Mouse (Mus musculus) neural tube, embryonic 14.5 days (tissue): ENCODE data around the gene Gnat1. TPM values are rescaled to one million over a fixed set of nuclear protein-coding genes. Genes with fewer than 3 reads are reported as not detected.
A peak's percentile ranks its signal among the peaks of the same experiment; 100 is the strongest.
"Not testable (repeated sequence)": the region's sequence is repeated elsewhere in the genome, so short reads cannot be mapped to it uniquely, and the experiment has no call there.

Experiments
- ATAC-seq: fragments of 200-750 bp; cut with Nextera tagmentation; 2 replicates; pipeline ENCODE4 v1.8.0; 2017; ENCODE audit warnings: low read depth, mild to moderate bottlenecking, moderate TSS enrichment, moderate library complexity
- H3K27ac ChIP-seq: fragments of 300-500 bp; sonication (generic); 2 replicates; pipeline ENCODE4 v1.5.1; 2014; ENCODE audit warnings: low read depth, mild to moderate bottlenecking, control low read depth, low read length, moderate library complexity, mixed read lengths
- H3K27me3 ChIP-seq: fragments of 300-500 bp; sonication (generic); 2 replicates; pipeline ENCODE4 v1.6.1; 2014; ENCODE audit warnings: low read length; ENCODE audit not compliant: control insufficient read depth, insufficient read depth
- H3K36me3 ChIP-seq: fragments of 300-500 bp; sonication (generic); 2 replicates; pipeline ENCODE4 v1.6.1; 2014; ENCODE audit warnings: low read length, mixed read lengths; ENCODE audit not compliant: control insufficient read depth, insufficient read depth
- H3K4me1 ChIP-seq: fragments of 300-500 bp; sonication (generic); 2 replicates; pipeline ENCODE4 v1.6.1; 2014; ENCODE audit warnings: low read length; ENCODE audit not compliant: control insufficient read depth, insufficient read depth
- H3K4me2 ChIP-seq: fragments of 300-500 bp; sonication (generic); 2 replicates; pipeline ENCODE4 v1.6.1; 2014; ENCODE audit warnings: mild to moderate bottlenecking, low read depth, low read length, control low read depth
- H3K4me3 ChIP-seq: fragments of 300-500 bp; sonication (generic); 2 replicates; pipeline ENCODE4 v1.5.1; 2014; ENCODE audit warnings: low read depth, low read length, control low read depth, mixed read lengths
- H3K9ac ChIP-seq: fragments of 300-500 bp; sonication (generic); replicated peaks from 2 replicates; pipeline ENCODE4 v1.6.1; 2014; ENCODE audit warnings: low read depth, mild to moderate bottlenecking, control low read depth, low read length, mixed read lengths
- H3K9me3 ChIP-seq: fragments of 300-500 bp; sonication (generic); 2 replicates; pipeline ENCODE4 v1.6.1; 2016; ENCODE audit warnings: low read length; ENCODE audit not compliant: control insufficient read depth
- WGBS: fragments of 180-500 bp; shearing (Covaris S2); extraction: QIAGEN DNeasy Blood & Tissue Kit; methylation state at CpG from one replicate; pipeline ENCODE4 v1.1.7; 2014; 5-methylcytosine and 5-hydroxymethylcytosine counted together
- polyA plus RNA-seq: library from polyadenylated mRNA; unstranded; fragments of >200 nt; fragmentation: Nextera tagmentation; extraction: Ambion mirVana; gene quantifications from 2 replicates; pipeline ENCODE4 v1.2.1, GENCODE M21; 2014

Gnat1 gene
- polyA plus RNA-seq, 1 experiment from 2014 or later, result 2.7 TPM

GRCm38 (mm10) chr9:107682405-107682804 is 2.9 kb upstream of the Gnat1 start:
- Histone ChIP-seq H3K36me3 (no peaks in the 10 kb centered on the region; the same call in 1 of the 2 replicates), H3K27me3 (no peaks in the 10 kb centered on the region; the same call in 1 of the 2 replicates), H3K9ac (no peak overlapping the region), H3K9me3 (no peaks in the 10 kb centered on the region), H3K27ac (no peak overlapping the region), H3K4me3 (no peak overlapping the region), H3K4me1 (no peaks in the 10 kb centered on the region), H3K4me2 (no peak overlapping the region)
- no peak for ATAC-seq
- whole genome bisulfite sequencing, result 90% methylated on average over 20 of the region's 20 CpGs

GRCm38 (mm10) chr9:107678861-107679260 is 651 bp downstream of the Gnat1 start:
- peaks cover 15% of the 10 kb centered on the region; the same call in 1 of the 2 replicates for H3K27me3 ChIP-seq
- no peaks in the 10 kb centered on the region; the same call in 1 of the 2 replicates for H3K36me3 ChIP-seq
- no peaks in the 10 kb centered on the region for H3K9me3 ChIP-seq
- 95% methylated on average over 2 of the region's 2 CpGs for WGBS
- H3K4me3 ChIP-seq, result no peak overlapping the region
- ATAC-seq, result no peak
- H3K9ac ChIP-seq, result no peak overlapping the region
- no peak overlapping the region for H3K4me2 ChIP-seq
- peaks cover 8% of the 10 kb centered on the region for H3K4me1 ChIP-seq
- H3K27ac ChIP-seq, result no peak overlapping the region

- H3K4me3 ChIP-seq, H3K4me2 ChIP-seq, H3K9me3 ChIP-seq, H3K4me1 ChIP-seq, H3K27ac ChIP-seq, H3K9ac ChIP-seq, H3K36me3 ChIP-seq, ATAC-seq: not testable (repeated sequence)
- H3K27me3 ChIP-seq, result peaks cover 15% of the 10 kb centered on the region; the same call in 1 of the 2 replicates
- 38% methylated on average over 14 of the region's 14 CpGs for WGBS
Measured at GRCm38 (mm10) chr9:107677819-107678526, 1.5 kb downstream of the Gnat1 start.

GRCm38 (mm10) chr9:107677091-107677784 is 2.3 kb downstream of the Gnat1 start:
- Histone ChIP-seq H3K27me3 (peaks cover 15% of the 10 kb centered on the region; the same call in 1 of the 2 replicates), H3K27ac (no peak overlapping the region), H3K4me2 (no peak overlapping the region), H3K9ac (no peak overlapping the region), H3K9me3 (no peaks in the 10 kb centered on the region), H3K36me3 (no peaks in the 10 kb centered on the region), H3K4me3 (no peak overlapping the region), H3K4me1 (peaks cover 8% of the 10 kb centered on the region)
- WGBS, result 19% methylated on average over 17 of the region's 17 CpGs
- no peak for ATAC-seq

- Histone ChIP-seq H3K4me3 (peak overlapping the region; percentile 22), H3K4me2 (peak overlapping the region; percentile 52), H3K27me3 (peaks cover 15% of the 10 kb centered on the region; the same call in 1 of the 2 replicates), H3K9me3 (no peaks in the 10 kb centered on the region), H3K9ac (peak overlapping the region; percentile 25; the same call in 1 of the 2 replicates), H3K27ac (no peak overlapping the region), H3K4me1 (peaks cover 8% of the 10 kb centered on the region), H3K36me3 (no peaks in the 10 kb centered on the region)
- WGBS, result 2% methylated on average over 25 of the region's 25 CpGs
- ATAC-seq, result no peak; the same call in 1 of the 2 replicates
Measured at GRCm38 (mm10) chr9:107676302-107676701, 3.2 kb downstream of the Gnat1 start.

- 0 out of 2 replicates have a peak, but pooled peaks have one; percentile 47 for ATAC-seq
- H3K36me3 ChIP-seq, result no peaks in the 10 kb centered on the region
- peak overlapping the region; percentile 22 for H3K4me3 ChIP-seq
- no peaks in the 10 kb centered on the region for H3K9me3 ChIP-seq
- peaks cover 15% of the 10 kb centered on the region; the same call in 1 of the 2 replicates for H3K27me3 ChIP-seq
- H3K4me1 ChIP-seq, result peaks cover 8% of the 10 kb centered on the region
- peak overlapping the region; percentile 52 for H3K4me2 ChIP-seq
- under 1% methylated on average over 39 of the region's 39 CpGs for WGBS
- H3K9ac ChIP-seq, result 0 out of 2 replicates have a peak overlapping the region, but pooled peaks have one; percentile 25
- no peak overlapping the region for H3K27ac ChIP-seq
Measured at GRCm38 (mm10) chr9:107675671-107676301, 3.7 kb downstream of the Gnat1 start.

GRCm38 (mm10) chr9:107674609-107675429 is 4.7 kb downstream of the Gnat1 start:
- no peak overlapping the region for H3K4me2 ChIP-seq
- ATAC-seq, result no peak
- H3K4me1 ChIP-seq, result peaks cover 8% of the 10 kb centered on the region
- no peak overlapping the region for H3K27ac ChIP-seq
- H3K9ac ChIP-seq, result no peak overlapping the region
- H3K9me3 ChIP-seq, result no peaks in the 10 kb centered on the region
- 66% methylated on average over 9 of the region's 9 CpGs for WGBS
- H3K36me3 ChIP-seq, result no peaks in the 10 kb centered on the region
- H3K27me3 ChIP-seq, result peaks cover 15% of the 10 kb centered on the region; the same call in 1 of the 2 replicates
- no peak overlapping the region for H3K4me3 ChIP-seq

GRCm38 (mm10) chr9:107670259-107670658 is 9.3 kb downstream of the Gnat1 start:
- Histone ChIP-seq H3K4me2 (no peak overlapping the region), H3K4me3 (no peak overlapping the region), H3K27ac (no peak overlapping the region), H3K4me1 (peaks cover 15% of the 10 kb centered on the region; the same call in 1 of the 2 replicates), H3K27me3 (peaks cover 18% of the 10 kb centered on the region), H3K9ac (no peak overlapping the region), H3K36me3 (no peaks in the 10 kb centered on the region), H3K9me3 (no peaks in the 10 kb centered on the region)
- 62% methylated on average over 5 of the region's 5 CpGs for WGBS
- ATAC-seq, result no peak
